Mouse (Mus musculus): ENCODE measurements around the gene Tmem87a. TPM values are rescaled to one million over a fixed set of nuclear protein-coding genes. Genes with fewer than 3 reads are reported as not detected.

The Tmem87a gene
- polyA plus RNA-seq, 1 experiment from 2014 or later = 10.4 TPM

DNA sequence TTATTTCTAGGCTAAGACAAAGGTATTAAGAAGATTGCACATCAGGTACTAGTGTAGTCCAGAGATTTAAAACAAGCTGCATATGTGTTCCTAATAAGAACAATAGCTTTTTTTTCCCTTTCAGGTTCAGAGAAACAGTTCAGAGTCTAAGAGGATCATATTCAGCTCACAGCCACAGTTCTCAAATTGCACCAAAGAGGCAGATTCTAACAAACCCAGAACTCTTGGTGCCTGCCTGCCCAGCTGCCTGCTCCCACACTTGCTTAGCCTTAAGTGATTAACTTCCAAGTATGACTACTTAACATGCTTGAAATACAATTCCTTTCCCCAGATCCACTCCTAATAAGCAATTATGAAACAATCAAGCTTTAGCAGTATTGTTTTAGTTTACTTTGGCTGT is 10.2 kb upstream of the Tmem87a start:
- Histone ChIP-seq H3K27me3 (ENCODE audit: control insufficient read depth, insufficient read depth, low read length) (no peaks in the 10 kb centered on the region), H3K27ac (replicated peaks; ENCODE audit: low read depth, low read length) (no peak overlapping the region), H3K4me1 (ENCODE audit: control insufficient read depth, insufficient read depth, low read length) (no peaks in the 10 kb centered on the region), H3K4me2 (ENCODE audit: low read depth, low read length) (no peak overlapping the region), H3K9me3 (replicated peaks; ENCODE audit: control insufficient read depth, low read length) (no peaks in the 10 kb centered on the region), H3K4me3 (ENCODE audit: low read depth, low read length) (no peak overlapping the region), H3K36me3 (replicated peaks; ENCODE audit: control insufficient read depth, insufficient read depth, low read depth, low read length) (no peaks in the 10 kb centered on the region), H3K9ac (replicated peaks; ENCODE audit: low read length) (no peak overlapping the region)
- ATAC-seq (replicated peaks; ENCODE audit: insufficient number of reproducible peaks, low FRiP score, low TSS enrichment, low read depth) = no peak
- no peak for DNase-seq (ENCODE audit: low spot score)

GRCm38 (mm10) chr2:120411096-120411628 is 7.2 kb upstream of the Tmem87a start:
- H3K4me3 ChIP-seq (ENCODE audit: low read depth, low read length) = no peak overlapping the region
- H3K4me1 ChIP-seq (ENCODE audit: control insufficient read depth, insufficient read depth, low read length) = no peaks in the 10 kb centered on the region
- H3K27me3 ChIP-seq (ENCODE audit: control insufficient read depth, insufficient read depth, low read length) = no peaks in the 10 kb centered on the region
- DNase-seq (ENCODE audit: low spot score) = no peak
- H3K36me3 ChIP-seq (replicated peaks; ENCODE audit: control insufficient read depth, insufficient read depth, low read depth, low read length) = no peaks in the 10 kb centered on the region
- H3K9ac ChIP-seq (replicated peaks; ENCODE audit: low read length) = no peak overlapping the region
- H3K4me2 ChIP-seq (ENCODE audit: low read depth, low read length) = no peak overlapping the region
- no peaks in the 10 kb centered on the region for H3K9me3 ChIP-seq (replicated peaks; ENCODE audit: control insufficient read depth, low read length)
- 89% methylated on average over 3 of the region's 3 CpGs for WGBS
- ATAC-seq (replicated peaks; ENCODE audit: insufficient number of reproducible peaks, low FRiP score, low TSS enrichment, low read depth) = no peak
- no peak overlapping the region for H3K27ac ChIP-seq (replicated peaks; ENCODE audit: low read depth, low read length)

- Histone ChIP-seq H3K9ac (replicated peaks; ENCODE audit: low read length) (peak overlapping the region; percentile 76), H3K4me3 (ENCODE audit: low read depth, low read length) (peak overlapping the region; percentile 80), H3K27ac (replicated peaks; ENCODE audit: low read depth, low read length) (no peak overlapping the region; the same call in 1 of the 2 replicates), H3K36me3 (replicated peaks; ENCODE audit: control insufficient read depth, insufficient read depth, low read depth, low read length) (no peaks in the 10 kb centered on the region; the same call in 1 of the 2 replicates), H3K4me2 (ENCODE audit: low read depth, low read length) (peak overlapping the region; percentile 61), H3K9me3 (replicated peaks; ENCODE audit: control insufficient read depth, low read length) (no peaks in the 10 kb centered on the region), H3K27me3 (ENCODE audit: control insufficient read depth, insufficient read depth, low read length) (no peaks in the 10 kb centered on the region), H3K4me1 (ENCODE audit: control insufficient read depth, insufficient read depth, low read length) (no peaks in the 10 kb centered on the region; the same call in 1 of the 2 replicates)
- DNase-seq (ENCODE audit: low spot score) (no peak), ATAC-seq (replicated peaks; ENCODE audit: insufficient number of reproducible peaks, low FRiP score, low TSS enrichment, low read depth) (no peak)
- 34% methylated on average over 14 of the region's 14 CpGs for WGBS
Observed at GRCm38 (mm10) chr2:120404823-120405765, 1.2 kb upstream of the Tmem87a start.

- no peaks in the 10 kb centered on the region; the same call in 1 of the 2 replicates for H3K4me1 ChIP-seq (ENCODE audit: control insufficient read depth, insufficient read depth, low read length)
- H3K4me2 ChIP-seq (ENCODE audit: low read depth, low read length) = peak within 1 kb of the TSS; percentile 61
- H3K9ac ChIP-seq (replicated peaks; ENCODE audit: low read length) = peak within 1 kb of the TSS; percentile 76
- H3K27ac ChIP-seq (replicated peaks; ENCODE audit: low read depth, low read length) = peak within 1 kb of the TSS; percentile 75
- H3K27me3 ChIP-seq (ENCODE audit: control insufficient read depth, insufficient read depth, low read length) = no peaks in the 10 kb centered on the region
- H3K9me3 ChIP-seq (replicated peaks; ENCODE audit: control insufficient read depth, low read length) = no peaks in the 10 kb centered on the region
- WGBS = under 1% methylated on average over 17 of the region's 17 CpGs
- peak within 1 kb of the TSS; percentile 80 for H3K4me3 ChIP-seq (ENCODE audit: low read depth, low read length)
- DNase-seq (ENCODE audit: low spot score) = peak; percentile 74
- no peaks in the 10 kb centered on the region; the same call in 1 of the 2 replicates for H3K36me3 ChIP-seq (replicated peaks; ENCODE audit: control insufficient read depth, insufficient read depth, low read depth, low read length)
- peak; percentile 84 for ATAC-seq (replicated peaks; ENCODE audit: insufficient number of reproducible peaks, low FRiP score, low TSS enrichment, low read depth)
Observed at GRCm38 (mm10) chr2:120403653-120403985, 294 bp downstream of the Tmem87a start, which contains the start of gene Ganc. Gene Ganc, plus strand, starts transcription at chr2:120403896.

GRCm38 (mm10) chr2:120402813-120403212 is 1.1 kb downstream of the Tmem87a start:
- H3K4me1 ChIP-seq (ENCODE audit: control insufficient read depth, insufficient read depth, low read length) = no peaks in the 10 kb centered on the region; the same call in 1 of the 2 replicates
- no peaks in the 10 kb centered on the region for H3K9me3 ChIP-seq (replicated peaks; ENCODE audit: control insufficient read depth, low read length)
- H3K36me3 ChIP-seq (replicated peaks; ENCODE audit: control insufficient read depth, insufficient read depth, low read depth, low read length) = no peaks in the 10 kb centered on the region; the same call in 1 of the 2 replicates
- no peak for DNase-seq (ENCODE audit: low spot score)
- H3K4me3 ChIP-seq (ENCODE audit: low read depth, low read length) = peak overlapping the region; percentile 80; the same call in 1 of the 2 replicates
- no peak overlapping the region for H3K4me2 ChIP-seq (ENCODE audit: low read depth, low read length)
- ATAC-seq (replicated peaks; ENCODE audit: insufficient number of reproducible peaks, low FRiP score, low TSS enrichment, low read depth) = no peak
- WGBS = 61% methylated on average over 3 of the region's 3 CpGs
- no peak overlapping the region for H3K9ac ChIP-seq (replicated peaks; ENCODE audit: low read length)
- no peak overlapping the region for H3K27ac ChIP-seq (replicated peaks; ENCODE audit: low read depth, low read length)
- no peaks in the 10 kb centered on the region for H3K27me3 ChIP-seq (ENCODE audit: control insufficient read depth, insufficient read depth, low read length)

- Histone ChIP-seq H3K27me3 (ENCODE audit: control insufficient read depth, insufficient read depth, low read length) (no peaks in the 10 kb centered on the region), H3K9me3 (replicated peaks; ENCODE audit: control insufficient read depth, low read length) (no peaks in the 10 kb centered on the region), H3K4me1 (ENCODE audit: control insufficient read depth, insufficient read depth, low read length) (no peaks in the 10 kb centered on the region; the same call in 1 of the 2 replicates), H3K4me2 (ENCODE audit: low read depth, low read length) (no peak overlapping the region), H3K4me3 (ENCODE audit: low read depth, low read length) (no peak overlapping the region), H3K36me3 (replicated peaks; ENCODE audit: control insufficient read depth, insufficient read depth, low read depth, low read length) (no peaks in the 10 kb centered on the region; the same call in none of the 2 replicates), H3K9ac (replicated peaks; ENCODE audit: low read length) (no peak overlapping the region), H3K27ac (replicated peaks; ENCODE audit: low read depth, low read length) (no peak overlapping the region)
- no peak for ATAC-seq (replicated peaks; ENCODE audit: insufficient number of reproducible peaks, low FRiP score, low TSS enrichment, low read depth)
- WGBS = 89% methylated on average over 1 of the region's 1 CpGs
- DNase-seq (ENCODE audit: low spot score) = no peak
Observed at GRCm38 (mm10) chr2:120397951-120398350, 6.0 kb downstream of the Tmem87a start.

DNA sequence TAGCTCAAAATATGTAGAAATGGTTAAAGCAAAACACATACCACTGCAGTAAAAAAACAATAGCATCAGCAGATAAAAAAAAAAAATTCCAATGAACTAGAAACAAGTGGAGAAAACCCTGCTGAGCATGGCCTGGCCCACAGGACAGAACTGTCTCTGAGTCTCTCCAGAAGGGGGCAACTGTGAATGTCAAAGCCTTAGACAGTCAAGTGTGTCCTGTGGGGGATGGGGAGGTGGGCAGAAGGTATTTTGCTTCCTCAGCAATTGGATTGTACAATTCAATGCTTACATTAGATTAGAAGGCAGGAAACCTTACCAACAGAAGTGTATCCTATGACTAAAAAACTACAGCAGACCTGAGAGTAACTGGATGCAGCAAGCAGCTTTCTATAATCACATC is 11.5 kb downstream of the Tmem87a start:
- no peak overlapping the region for H3K27ac ChIP-seq (replicated peaks; ENCODE audit: low read depth, low read length)
- H3K27me3 ChIP-seq (ENCODE audit: control insufficient read depth, insufficient read depth, low read length) = no peaks in the 10 kb centered on the region
- no peak overlapping the region for H3K9ac ChIP-seq (replicated peaks; ENCODE audit: low read length)
- no peaks in the 10 kb centered on the region for H3K4me1 ChIP-seq (ENCODE audit: control insufficient read depth, insufficient read depth, low read length)
- H3K4me3 ChIP-seq (ENCODE audit: low read depth, low read length) = no peak overlapping the region
- DNase-seq (ENCODE audit: low spot score) = no peak
- ATAC-seq (replicated peaks; ENCODE audit: insufficient number of reproducible peaks, low FRiP score, low TSS enrichment, low read depth) = no peak
- H3K9me3 ChIP-seq (replicated peaks; ENCODE audit: control insufficient read depth, low read length) = no peaks in the 10 kb centered on the region
- no peak overlapping the region for H3K4me2 ChIP-seq (ENCODE audit: low read depth, low read length)
- no peaks in the 10 kb centered on the region; the same call in 1 of the 2 replicates for H3K36me3 ChIP-seq (replicated peaks; ENCODE audit: control insufficient read depth, insufficient read depth, low read depth, low read length)

- 100% methylated on average over 1 of the region's 1 CpGs for WGBS
Observed at GRCm38 (mm10) chr2:120390934-120391333, 13.0 kb downstream of the Tmem87a start.

More at GRCm38 (mm10) chr2:120390934-120391333, 13.0 kb downstream of the Tmem87a start:
- Histone ChIP-seq H3K27ac (replicated peaks; ENCODE audit: low read depth, low read length) (no peak overlapping the region), H3K27me3 (ENCODE audit: control insufficient read depth, insufficient read depth, low read length) (no peaks in the 10 kb centered on the region), H3K4me1 (ENCODE audit: control insufficient read depth, insufficient read depth, low read length) (no peaks in the 10 kb centered on the region), H3K4me3 (ENCODE audit: low read depth, low read length) (no peak overlapping the region), H3K4me2 (ENCODE audit: low read depth, low read length) (no peak overlapping the region), H3K9me3 (replicated peaks; ENCODE audit: control insufficient read depth, low read length) (no peaks in the 10 kb centered on the region), H3K36me3 (replicated peaks; ENCODE audit: control insufficient read depth, insufficient read depth, low read depth, low read length) (no peaks in the 10 kb centered on the region; the same call in 1 of the 2 replicates), H3K9ac (replicated peaks; ENCODE audit: low read length) (no peak overlapping the region)
- DNase-seq (ENCODE audit: low spot score) = no peak
- no peak for ATAC-seq (replicated peaks; ENCODE audit: insufficient number of reproducible peaks, low FRiP score, low TSS enrichment, low read depth)

All from embryonic facial prominence, embryonic 11.5 days (tissue).